Comparison of ENCODE assay signal across 9 mouse cellular contexts in the genomic region with DNA sequence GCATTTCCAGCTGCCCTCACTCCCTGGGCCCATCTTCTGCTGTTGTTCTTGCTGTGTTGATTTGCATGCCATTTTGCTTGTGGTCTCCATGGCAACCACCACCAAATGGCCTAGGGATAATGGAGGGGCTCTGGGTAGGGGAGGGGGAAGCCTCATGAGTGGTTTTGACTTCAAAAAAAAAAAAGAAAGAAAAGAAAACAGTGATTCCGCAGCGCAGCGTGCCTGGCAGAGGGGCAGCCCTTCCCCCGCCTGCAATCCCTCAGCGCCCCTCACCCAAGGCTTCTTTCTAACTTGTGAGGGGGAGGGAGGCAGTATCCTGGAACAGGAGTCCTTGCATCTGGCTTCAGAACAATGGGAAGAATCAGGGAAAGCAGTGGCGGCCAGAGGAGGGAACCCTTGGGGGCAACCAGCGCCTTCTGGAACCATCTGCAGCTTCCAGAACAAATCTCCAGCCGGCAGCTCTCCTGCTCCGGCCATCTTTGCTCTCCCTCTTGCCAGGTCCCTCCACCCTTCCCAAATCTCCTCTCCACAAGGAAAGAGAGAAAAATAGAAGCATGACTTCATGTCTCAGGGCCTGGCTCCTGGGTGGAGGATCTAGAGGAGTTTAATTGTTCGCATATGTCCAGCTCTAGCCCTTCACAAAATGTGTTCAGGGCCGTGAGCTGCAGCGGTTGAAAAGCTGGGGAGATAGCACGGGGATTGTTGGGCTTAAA. TPM values are rescaled to one million over a fixed set of nuclear protein-coding genes. Genes with fewer than 3 reads are reported as not detected.
DNase-seq lines count a peak whose midpoint lies in the region; ATAC-seq lines count a peak whose summit lies in the region.
"Had no signal": no experiment of that assay in that cellular context is flagged by ENCODE, and none has a peak within 500 bp of the region (broad histone marks: within the 10 kb centered on the region; RNA-seq: fewer than 3 reads in every experiment).

No protein-coding gene starts in this region.

- no peak overlapping the region for H3K4me3 ChIP-seq in intestine, embryonic 16.5 days (ENCODE audit: low read length)

- H3K4me1 ChIP-seq in intestine, embryonic 16.5 days (ENCODE audit: control insufficient read depth, insufficient read depth, low read length), result peaks cover 19% of the 10 kb centered on the region

- no peaks in the 10 kb centered on the region for H3K9me3 ChIP-seq in intestine, embryonic 16.5 days (ENCODE audit: control insufficient read depth, low read length)

- no peaks in the 10 kb centered on the region for H3K27me3 ChIP-seq in intestine, embryonic 16.5 days (replicated peaks; ENCODE audit: control insufficient read depth, insufficient read depth, low read length)

- no peak overlapping the region for H3K4me2 ChIP-seq in intestine, embryonic 16.5 days (ENCODE audit: low read depth, low read length)

- WGBS in intestine, embryonic 16.5 days, result 22% methylated on average over 13 of the region's 13 CpGs

- no peaks in the 10 kb centered on the region for H3K36me3 ChIP-seq in intestine, embryonic 16.5 days (ENCODE audit: control insufficient read depth, insufficient read depth, low read length)

- no peak for ATAC-seq in intestine, embryonic 16.5 days

- 0 out of 2 replicates have a peak overlapping the region, but pooled peaks have one; percentile 10 for H3K9ac ChIP-seq in intestine, embryonic 16.5 days (ENCODE audit: low read depth, low read length)
- H3K9ac ChIP-seq: liver, embryonic 14.5 days had no signal

- H3K27ac ChIP-seq in intestine, embryonic 16.5 days (ENCODE audit: low read length), result peak overlapping the region; percentile 56
- H3K27ac ChIP-seq: liver, embryonic 14.5 days had no signal

- peak; percentile 31 for DNase-seq in ovary, postnatal 14 days (ENCODE audit: low spot score)
- no peak for DNase-seq in ovary, adult 18-20 months (ENCODE audit: low spot score)
- DNase-seq in embryo, embryonic 10 days (ENCODE audit: low spot score), result peak; percentile 80
- DNase-seq in heart, adult 11 months, result peak; percentile 97
- peak; percentile 74 for DNase-seq in neural tube, embryonic 10.5 days (ENCODE audit: extremely low spot score, low spot score)
- DNase-seq in urinary bladder, adult 2 months (ENCODE audit: low spot score), result no peak
- no peak for DNase-seq in testis, postnatal 10 days (ENCODE audit: low spot score)

RNA-seq across cellular contexts. Expression of gene Gm11733, which starts 5.0 kb away (rescaled TPM):
- 0.05 TPM in 1 of 2 replicates, not detected in the other for polyA plus RNA-seq in intestine, embryonic 16.5 days (2015; fragmentation: Nextera tagmentation; extraction: Ambion mirVana)
- polyA plus RNA-seq in urinary bladder, adult 2 months (2012; rRNA removed), result 0.04 TPM in 2 replicates
- polyA plus RNA-seq: liver, embryonic 14.5 days had no signal

Comparison
In these comparisons a context has a peak if more than half of its experiments do, and no peak if none do; other contexts are left out.
1. DNase-seq: peak in ovary, postnatal 14 days (single experiment), embryo, embryonic 10 days (single experiment), heart, adult 11 months (single experiment) and neural tube, embryonic 10.5 days (single experiment); none in ovary, adult 18-20 months (single experiment), urinary bladder, adult 2 months (single experiment) and testis, postnatal 10 days (single experiment).